Mouse (Mus musculus) small intestine, adult 2 months (tissue): ENCODE measurements at regions not wholly inside any gene's neighbourhood (a gene's known extent, or its start where the extent isn't known, plus 50 kb on each side); places are given as distances from the start of the nearest gene placed in this dataset.

Experiments used
- H3K27ac ChIP-seq: fragments of 200-500 bp; 2 replicates; pipeline ENCODE4 v1.5.1; 2012; ENCODE audit warnings: low read depth, low read length, control low read depth, inconsistent platforms; ENCODE audit not compliant: insufficient read depth
- H3K27me3 ChIP-seq: fragments of 200-500 bp; 2 replicates; pipeline ENCODE4 v1.6.1; 2012; ENCODE audit warnings: mild to moderate bottlenecking, moderate library complexity, low read length, inconsistent platforms; ENCODE audit not compliant: control insufficient read depth, insufficient read depth
- H3K36me3 ChIP-seq: fragments of 200-500 bp; 2 replicates; pipeline ENCODE4 v1.6.1; 2012; ENCODE audit warnings: mild to moderate bottlenecking, low read length, control low read depth, inconsistent platforms; ENCODE audit not compliant: control insufficient read depth, insufficient read depth
- H3K4me1 ChIP-seq: fragments of 200-500 bp; 2 replicates; pipeline ENCODE4 v1.6.1; 2012; ENCODE audit warnings: low read length, inconsistent platforms, mixed read lengths; ENCODE audit not compliant: control insufficient read depth, insufficient read depth, insufficient read length
- H3K4me3 ChIP-seq: fragments of 200-500 bp; 2 replicates; pipeline ENCODE4 v1.5.1; 2012; ENCODE audit warnings: low read depth, mild to moderate bottlenecking, control low read depth, inconsistent platforms, low read length, moderate library complexity
- CTCF ChIP-seq: fragments of 200-500 bp; IDR thresholded peaks from 2 replicates; pipeline ENCODE4 v1.5.1; 2012; ENCODE audit warnings: low read depth, mild to moderate bottlenecking, control low read depth, inconsistent platforms, low read length, moderate library complexity, mixed read lengths; ENCODE audit not compliant: insufficient replicate concordance, insufficient read length; ENCODE audit errors: extremely low read depth
- POLR2A ChIP-seq: fragments of 200-500 bp; IDR thresholded peaks from 2 replicates; pipeline ENCODE4 v1.6.1; 2012; ENCODE audit warnings: low read depth, mild to moderate bottlenecking, control low read depth, inconsistent platforms, low read length, moderate library complexity
- WGBS: fragments of 180-500 bp; shearing (Covaris S2); methylation state at CpG from one replicate; pipeline ENCODE4 v1.1.7; 2018; 5-methylcytosine and 5-hydroxymethylcytosine counted together

DNA sequence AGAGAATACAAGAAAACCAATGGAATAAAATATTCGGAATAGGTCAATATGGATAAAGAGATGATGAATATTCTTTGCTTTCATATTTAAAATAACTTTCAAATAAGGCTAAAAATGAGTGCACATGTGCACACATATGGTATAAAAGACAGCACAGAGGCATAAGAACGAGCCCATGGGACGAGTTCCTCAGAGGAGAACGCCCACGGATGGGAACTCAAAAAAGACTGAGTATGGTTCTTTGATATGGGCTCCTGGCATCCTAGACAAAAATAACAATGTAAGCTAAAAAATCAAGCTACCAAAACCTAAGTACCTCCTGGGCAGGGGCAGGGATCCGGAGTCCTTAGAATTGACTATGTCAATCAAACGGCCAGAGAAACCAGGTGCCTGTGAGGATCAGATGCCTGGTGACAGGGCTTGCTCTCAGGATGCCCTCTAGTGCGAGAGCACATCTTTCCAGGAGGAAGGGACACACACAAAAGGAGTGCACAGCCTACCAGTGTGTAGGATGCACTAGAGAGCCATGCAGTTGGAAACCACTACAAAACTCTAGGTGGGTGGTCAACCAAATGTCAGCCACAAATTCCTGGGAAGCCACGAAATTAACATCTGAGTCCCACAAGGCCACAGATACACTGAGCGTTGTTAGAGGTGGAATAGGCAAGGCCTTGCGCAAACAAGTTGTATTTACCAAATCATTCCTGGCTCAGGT, 307.8 kb downstream of the Sox9 start:
- TF ChIP-seq CTCF (no peak), POLR2A (no peak)
- H3K27ac ChIP-seq: no peak overlapping the region
- peaks cover 10% of the 10 kb centered on the region for H3K4me1 ChIP-seq
- no peak overlapping the region for H3K4me3 ChIP-seq
- H3K36me3 ChIP-seq: no peaks in the 10 kb centered on the region
- WGBS: 75% methylated on average over 11 of the region's 11 CpGs
- H3K27me3 ChIP-seq: no peaks in the 10 kb centered on the region

DNA sequence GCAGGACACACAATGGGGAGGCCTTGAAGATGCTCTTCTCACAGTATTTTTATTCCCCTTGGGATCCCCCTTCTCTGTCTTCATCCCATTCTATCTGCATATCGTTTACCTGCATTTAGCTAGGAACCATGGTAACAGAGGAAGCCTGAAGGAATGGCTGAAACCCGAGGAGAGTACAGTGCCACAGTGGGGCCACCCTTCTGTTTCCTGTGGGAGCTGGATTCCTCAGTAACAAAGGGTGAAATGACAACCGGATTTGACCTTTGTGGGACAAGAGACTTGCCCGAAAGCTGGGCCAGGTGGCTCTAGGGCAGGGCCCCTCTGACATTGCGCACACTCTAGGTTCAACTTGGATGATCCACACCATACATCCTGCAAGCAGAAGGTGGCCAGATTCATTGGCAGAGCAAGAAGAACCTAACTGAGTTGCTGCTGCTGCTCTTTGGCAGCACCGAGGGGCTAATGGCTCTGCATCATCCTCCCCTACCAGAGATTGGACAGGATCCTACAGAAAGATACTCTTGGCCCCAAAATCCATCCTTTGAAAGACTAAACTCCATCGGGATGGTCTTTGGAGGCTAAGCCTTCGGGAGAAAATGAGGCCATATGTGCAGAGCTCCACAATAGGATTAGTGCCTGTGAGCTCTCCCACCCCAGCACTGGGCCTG, 310.0 kb downstream of the Sox9 start:
- Histone ChIP-seq H3K36me3 (no peaks in the 10 kb centered on the region), H3K4me1 (peaks cover 17% of the 10 kb centered on the region; the same call in 1 of the 2 replicates), H3K27me3 (no peaks in the 10 kb centered on the region), H3K4me3 (no peak overlapping the region), H3K27ac (no peak overlapping the region)
- WGBS: 78% methylated on average over 8 of the region's 8 CpGs
- TF ChIP-seq POLR2A: no peak
- TF ChIP-seq CTCF: no peak

DNA sequence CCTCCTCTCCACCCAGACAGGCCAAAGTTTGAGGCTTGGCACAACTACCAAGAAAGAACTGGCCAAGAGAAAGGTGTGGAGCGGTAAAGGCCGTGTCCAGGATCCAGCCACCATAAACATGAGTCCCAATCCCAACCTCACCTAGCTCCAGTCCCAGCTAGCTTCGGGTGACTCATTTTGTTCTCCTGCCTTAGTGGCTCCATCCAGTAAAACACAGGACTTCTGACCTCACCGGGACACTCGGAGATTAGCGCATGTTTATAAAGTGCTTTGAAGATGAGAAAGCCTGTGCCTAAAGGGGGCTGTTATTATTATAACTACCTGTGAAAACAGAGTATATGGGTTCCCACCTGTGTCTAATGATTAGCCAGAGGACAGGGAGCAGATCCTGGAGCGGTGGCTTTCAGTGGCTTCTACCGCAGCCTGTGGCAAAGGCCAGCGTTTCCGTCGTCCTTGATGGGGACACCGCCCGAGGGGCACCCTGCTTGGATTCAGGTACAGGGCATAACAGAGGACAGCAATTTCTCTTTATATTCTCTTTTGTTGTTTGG, 311.9 kb downstream of the Sox9 start:
- no peaks in the 10 kb centered on the region for H3K27me3 ChIP-seq
- peaks cover 17% of the 10 kb centered on the region; the same call in 1 of the 2 replicates for H3K4me1 ChIP-seq
- 35% methylated on average over 13 of the region's 13 CpGs for WGBS
- H3K4me3 ChIP-seq: no peak overlapping the region
- H3K36me3 ChIP-seq: no peaks in the 10 kb centered on the region
- no peak for TF ChIP-seq CTCF
- no peak for TF ChIP-seq POLR2A
- peak overlapping the region; percentile 54 for H3K27ac ChIP-seq

DNA sequence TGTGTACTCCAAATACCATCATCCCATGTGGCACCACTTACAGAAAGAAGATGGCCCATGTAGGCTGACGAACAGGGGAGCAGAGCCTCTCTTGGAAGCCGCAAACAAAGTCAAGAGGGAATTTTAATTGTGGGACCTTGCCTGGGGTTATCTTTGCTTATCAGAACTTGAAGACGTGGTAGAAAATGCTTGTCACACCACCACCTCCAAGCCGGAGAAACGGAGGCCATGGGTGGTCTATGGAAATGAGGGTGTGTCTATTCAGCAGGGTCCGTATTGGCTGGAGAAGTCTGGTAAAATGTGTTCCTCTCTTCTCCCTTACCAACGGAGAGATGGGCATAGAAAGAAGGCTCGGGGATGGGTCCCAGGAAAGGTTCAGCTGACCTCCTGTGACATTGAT, 313.6 kb downstream of the Sox9 start:
- no peak overlapping the region for H3K27ac ChIP-seq
- H3K4me3 ChIP-seq: no peak overlapping the region
- peaks cover 20% of the 10 kb centered on the region for H3K4me1 ChIP-seq
- 33% methylated on average over 8 of the region's 8 CpGs for WGBS
- no peaks in the 10 kb centered on the region for H3K27me3 ChIP-seq
- H3K36me3 ChIP-seq: no peaks in the 10 kb centered on the region
- no peak for TF ChIP-seq POLR2A
- TF ChIP-seq CTCF: no peak

DNA sequence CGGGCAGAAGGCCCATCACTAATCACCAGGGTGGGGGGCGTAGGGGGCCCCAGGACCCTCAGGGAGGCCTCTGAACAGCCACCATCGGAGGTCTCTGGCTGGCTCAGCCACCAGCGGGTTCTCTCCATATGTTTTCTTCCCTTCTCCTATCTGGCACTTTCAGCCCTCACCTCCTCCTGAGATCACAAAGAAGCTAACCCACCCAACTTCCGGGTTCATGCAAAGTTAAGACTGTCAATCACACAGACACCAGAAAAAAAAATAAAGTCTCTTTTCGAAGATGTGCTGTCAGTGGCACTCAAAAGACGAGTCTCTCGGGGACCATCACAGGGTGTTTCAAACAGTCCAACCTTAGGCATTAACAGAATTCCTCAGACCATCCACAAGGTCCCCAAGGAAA, 314.2 kb downstream of the Sox9 start:
- Histone ChIP-seq H3K27ac (no peak overlapping the region), H3K36me3 (no peaks in the 10 kb centered on the region), H3K27me3 (no peaks in the 10 kb centered on the region), H3K4me3 (no peak overlapping the region), H3K4me1 (peaks cover 26% of the 10 kb centered on the region)
- no peak for TF ChIP-seq POLR2A
- no peak for TF ChIP-seq CTCF
- WGBS: 23% methylated on average over 8 of the region's 8 CpGs

DNA sequence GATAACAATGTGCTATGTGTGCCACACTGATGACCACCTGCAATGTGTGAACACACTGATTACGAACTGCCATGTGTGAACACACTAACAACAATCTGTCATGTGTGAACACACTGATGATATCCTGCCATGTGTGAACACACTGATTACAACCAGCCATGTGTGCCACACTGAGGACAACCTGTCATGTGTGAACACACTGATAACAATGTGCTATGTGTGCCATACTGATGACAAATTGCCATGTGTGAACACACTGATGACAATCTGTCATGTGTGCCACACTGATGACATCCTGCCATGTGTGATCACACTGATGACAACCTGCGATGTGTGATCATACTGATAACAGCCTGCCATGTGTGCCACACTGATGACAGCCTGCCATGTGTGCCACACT, 316.3 kb downstream of the Sox9 start:
- Histone ChIP-seq H3K4me1 (peaks cover 30% of the 10 kb centered on the region), H3K27ac (no peak overlapping the region), H3K36me3 (no peaks in the 10 kb centered on the region), H3K4me3 (no peak overlapping the region), H3K27me3 (no peaks in the 10 kb centered on the region)
- no peak for TF ChIP-seq CTCF
- TF ChIP-seq POLR2A: no peak
- WGBS: 96% methylated on average over 2 of the region's 2 CpGs

DNA sequence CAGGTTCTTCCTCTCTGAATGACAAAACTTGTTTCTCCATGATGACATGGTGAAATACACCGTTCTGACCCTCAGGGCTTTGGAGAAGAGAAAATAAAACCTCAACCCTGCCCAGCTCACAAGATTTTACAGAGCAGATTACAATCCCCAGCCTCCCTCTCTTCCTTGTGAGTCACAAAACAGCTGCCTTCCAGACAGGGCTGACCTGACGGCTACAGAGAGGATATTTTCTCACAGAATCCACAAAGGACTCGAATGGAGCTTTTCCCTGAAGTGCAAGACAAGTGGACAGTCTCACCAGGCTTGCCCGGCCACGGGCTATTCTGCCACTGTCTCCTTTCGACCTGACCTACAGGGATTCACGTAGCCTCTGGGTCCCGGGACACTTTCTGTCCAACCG, 318.8 kb downstream of the Sox9 start:
- H3K27me3 ChIP-seq: no peaks in the 10 kb centered on the region
- H3K4me1 ChIP-seq: peaks cover 25% of the 10 kb centered on the region
- no peaks in the 10 kb centered on the region for H3K36me3 ChIP-seq
- TF ChIP-seq CTCF: no peak
- no peak for TF ChIP-seq POLR2A
- peak overlapping the region; percentile 61 for H3K27ac ChIP-seq
- 21% methylated on average over 9 of the region's 9 CpGs for WGBS
- peak overlapping the region; percentile 36; the same call in 1 of the 2 replicates for H3K4me3 ChIP-seq

DNA sequence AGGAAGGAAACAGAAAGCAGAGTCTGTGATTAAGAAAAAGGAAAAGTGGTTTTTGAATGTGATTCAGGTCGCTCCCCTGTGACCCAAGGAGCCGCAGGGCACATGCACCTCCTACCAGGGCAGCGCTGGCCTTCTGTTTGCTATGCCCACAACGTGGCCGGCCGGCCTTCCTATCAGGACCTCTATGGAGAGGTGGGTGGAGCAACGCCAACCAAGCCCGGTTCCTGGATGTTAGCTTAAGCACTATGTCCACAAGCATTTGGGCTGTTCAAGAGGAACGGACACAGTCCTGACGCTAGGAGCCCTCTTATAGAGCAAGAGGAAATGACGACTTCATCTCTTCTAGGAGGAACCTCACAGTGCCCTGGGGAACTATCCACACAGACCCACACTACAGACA, 319.5 kb downstream of the Sox9 start:
- 13% methylated on average over 11 of the region's 11 CpGs for whole genome bisulfite sequencing
- no peaks in the 10 kb centered on the region for H3K27me3 ChIP-seq
- peaks cover 20% of the 10 kb centered on the region for H3K4me1 ChIP-seq
- peak overlapping the region; percentile 36 for H3K4me3 ChIP-seq
- H3K27ac ChIP-seq: peak overlapping the region; percentile 61
- TF ChIP-seq POLR2A (0 out of 2 replicates have a peak, but pooled peaks have one; percentile 24), CTCF (no peak)
- no peaks in the 10 kb centered on the region for H3K36me3 ChIP-seq
